Mouse (Mus musculus) lung, postnatal 36 days (tissue): ENCODE measurements around the gene Ift27.

Experiments
- DNase-seq: peaks from one replicate; pipeline ENCODE4 v3.0.0; 2022; ENCODE audit warnings: mixed read lengths

The Ift27 gene

DNA sequence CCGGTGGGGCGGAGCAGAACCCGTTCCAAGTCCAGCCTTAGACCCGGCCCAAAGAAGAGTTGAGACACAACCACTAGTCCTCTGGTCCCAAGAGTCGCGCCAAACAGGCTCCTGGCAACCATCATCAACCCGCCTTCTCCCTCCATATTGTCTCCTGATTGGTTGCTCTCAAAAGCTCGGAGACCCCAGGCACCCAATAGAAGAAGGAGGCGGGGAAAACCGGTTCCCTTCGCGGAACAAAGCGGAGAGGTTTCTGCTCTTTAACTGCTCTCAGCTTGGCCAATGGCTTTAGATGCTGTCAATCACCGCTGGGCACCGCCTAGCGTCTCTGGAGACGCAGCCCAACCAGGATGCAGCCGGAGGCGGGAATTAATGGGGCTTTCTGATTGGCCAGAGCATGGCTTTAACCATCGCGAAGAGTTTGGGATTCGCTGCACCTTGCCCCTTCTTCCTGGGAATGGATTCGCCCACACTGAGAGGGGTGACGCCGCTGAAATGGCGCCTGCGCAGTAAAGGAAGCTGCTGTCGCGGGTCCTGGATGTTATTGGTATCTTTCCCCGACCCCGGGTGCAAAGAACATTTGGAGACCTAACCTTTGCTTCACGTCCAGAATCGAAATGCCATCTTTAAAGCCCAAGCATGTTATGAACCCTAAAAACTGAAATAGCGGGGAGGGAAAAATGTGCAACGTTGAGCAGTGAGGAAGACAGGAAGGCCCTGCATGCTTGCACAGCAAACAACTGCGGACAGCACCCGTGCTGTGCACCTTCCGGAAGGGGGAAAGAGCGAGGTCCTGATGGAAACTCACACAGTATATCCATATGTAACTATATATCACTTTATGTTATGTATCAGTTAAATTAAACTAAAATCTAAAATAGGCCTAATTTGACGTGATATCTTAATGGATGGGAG is at the start of gene Ift27:
Gene Ift27 (minus strand): TSS at position 136 of the 915 bp plus-strand sequence.
- DNase-seq, result peak; percentile 100

DNA sequence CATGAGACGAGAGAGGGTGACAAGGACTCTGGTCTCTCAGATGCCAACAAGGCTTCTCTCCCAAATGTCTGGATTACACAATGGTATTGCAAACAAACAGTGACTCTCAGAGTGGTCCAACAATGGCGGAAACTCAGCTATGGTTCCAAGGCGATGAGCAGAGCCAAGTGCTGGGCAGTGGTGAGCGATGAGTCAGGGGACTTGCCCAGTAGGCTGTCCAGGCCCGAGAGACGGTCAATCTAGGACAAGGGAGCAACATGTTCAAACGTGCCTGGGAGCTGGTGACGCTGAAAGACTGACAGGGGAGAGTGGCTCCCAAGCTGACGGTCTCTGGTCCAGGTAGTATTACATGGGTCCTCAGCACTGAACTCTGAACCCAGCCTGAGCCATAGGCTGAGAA is 41.4 kb upstream of the Ift27 start:
- DNase-seq, result peak; percentile 15

DNA sequence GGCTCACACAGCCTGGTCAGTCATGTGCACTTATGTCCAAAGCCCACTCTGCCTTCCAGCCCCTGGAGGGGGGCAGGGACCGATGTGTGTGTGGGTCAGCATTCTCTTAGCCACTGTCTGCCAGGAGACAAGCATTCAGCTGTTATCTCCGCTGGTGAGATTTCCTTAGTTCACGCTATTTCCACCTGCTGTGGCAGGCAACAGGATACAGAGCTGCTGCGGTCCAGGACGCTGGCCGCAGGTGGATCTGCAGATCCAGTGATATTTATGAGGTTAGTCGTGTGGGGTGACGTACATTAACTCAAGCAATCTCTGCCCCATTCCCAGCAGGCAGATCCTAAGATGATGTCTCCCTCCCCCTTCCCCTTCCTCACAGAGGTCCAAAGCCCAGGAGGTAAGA is 37.5 kb upstream of the Ift27 start:
- DNase-seq, result no peak

DNA sequence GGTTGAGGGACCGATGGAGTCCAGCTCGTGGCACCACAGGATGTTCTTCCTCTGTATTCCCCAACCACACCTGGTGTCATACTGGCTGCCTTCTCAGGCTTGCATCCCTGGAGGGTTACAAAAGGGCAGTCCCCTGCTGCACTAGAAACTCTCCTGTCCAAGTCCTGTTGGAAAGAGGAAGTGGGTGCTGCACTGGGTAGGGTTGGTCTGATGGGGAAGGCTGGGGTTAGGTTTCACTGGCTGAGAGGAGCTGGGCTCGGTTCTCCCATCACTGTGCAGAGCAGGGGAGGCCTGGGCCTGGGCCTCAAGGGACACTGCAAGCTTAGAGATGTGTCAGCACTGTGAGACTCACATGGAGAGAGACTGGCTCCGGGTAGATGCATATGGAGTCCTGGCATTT is 36.3 kb upstream of the Ift27 start:
- DNase-seq, result no peak

DNA sequence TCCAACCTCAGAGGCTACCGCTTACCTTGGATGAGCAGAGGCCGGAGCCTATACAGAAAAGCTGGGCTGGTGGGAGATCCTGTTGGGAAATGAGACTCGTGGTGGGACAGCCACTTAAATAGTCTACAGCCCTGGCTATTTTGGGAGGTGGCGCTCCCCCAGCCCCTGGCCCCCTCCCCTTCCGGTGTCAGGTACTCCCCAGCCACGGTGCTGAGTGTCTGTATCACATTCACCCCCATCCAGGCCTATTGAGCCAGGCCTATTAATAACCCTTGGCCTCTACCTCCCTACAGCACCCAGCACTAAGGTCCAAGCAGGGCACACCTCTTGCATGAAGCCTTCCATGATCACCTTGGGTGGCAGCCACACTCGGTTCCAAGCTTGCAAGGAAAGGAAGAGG is 32.4 kb upstream of the Ift27 start, which contains the start of gene Pvalb:
Gene Pvalb (minus strand): TSS at position 89 of the 400 bp plus-strand sequence.
- no peak for DNase-seq

DNA sequence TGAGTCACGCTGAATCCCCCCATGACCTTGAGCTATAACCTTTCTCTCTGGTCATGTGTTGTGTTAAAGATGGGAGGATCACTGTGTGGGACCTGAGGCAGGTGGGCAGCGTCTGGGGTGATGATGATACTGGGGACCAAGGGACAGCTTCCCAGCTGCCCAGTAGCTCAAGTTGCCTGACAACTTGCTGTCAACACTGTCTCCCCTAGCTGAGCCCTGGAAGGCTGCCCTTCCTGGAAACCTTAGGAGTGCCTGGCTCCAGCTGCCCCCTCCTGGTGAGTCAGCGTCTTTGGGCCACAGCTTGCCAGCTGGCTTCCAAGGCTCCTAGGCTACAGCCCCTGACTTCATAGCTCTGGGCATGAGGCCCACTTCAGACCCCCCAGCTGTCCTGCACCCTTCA is 31.3 kb upstream of the Ift27 start:
- peak; percentile 42 for DNase-seq

DNA sequence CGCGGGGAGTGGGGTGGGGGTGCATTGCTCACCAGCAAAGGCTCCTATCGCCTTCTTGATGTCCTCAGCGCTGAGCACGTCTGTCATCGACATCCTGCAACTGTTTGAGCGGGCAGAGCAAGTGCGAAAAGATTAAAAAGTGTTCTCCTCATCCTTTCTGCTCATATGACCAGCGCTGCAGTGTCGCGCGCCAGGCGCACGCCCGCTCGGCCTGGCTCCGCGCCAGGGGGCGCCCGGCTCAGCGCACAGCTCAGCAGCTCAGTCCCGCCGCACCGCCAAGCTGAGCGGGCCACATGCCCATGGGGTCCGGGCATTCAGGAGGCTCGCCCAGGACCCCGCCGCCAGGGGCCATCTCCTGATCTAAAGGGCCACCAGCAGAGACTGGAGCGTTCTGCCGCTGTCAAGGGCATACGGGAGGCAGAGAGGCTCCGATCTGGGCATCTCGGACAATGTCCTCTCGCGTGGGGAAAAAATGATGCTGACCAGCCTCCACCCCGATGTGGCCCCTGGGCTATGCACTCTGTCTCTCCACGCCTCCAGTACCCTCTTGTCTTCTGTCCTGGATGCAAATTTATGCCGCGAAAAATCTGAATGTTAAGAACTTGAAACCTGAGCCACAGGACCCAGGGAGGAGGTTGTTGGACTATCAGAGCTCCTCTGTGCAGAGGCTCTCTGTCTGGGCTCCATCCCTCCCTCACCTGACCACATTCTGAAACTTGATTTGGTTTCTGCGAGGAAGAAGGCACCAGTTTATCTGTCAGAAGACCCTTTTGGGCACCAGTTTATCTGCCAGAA is 30.3 kb upstream of the Ift27 start:
- DNase-seq, result no peak

DNA sequence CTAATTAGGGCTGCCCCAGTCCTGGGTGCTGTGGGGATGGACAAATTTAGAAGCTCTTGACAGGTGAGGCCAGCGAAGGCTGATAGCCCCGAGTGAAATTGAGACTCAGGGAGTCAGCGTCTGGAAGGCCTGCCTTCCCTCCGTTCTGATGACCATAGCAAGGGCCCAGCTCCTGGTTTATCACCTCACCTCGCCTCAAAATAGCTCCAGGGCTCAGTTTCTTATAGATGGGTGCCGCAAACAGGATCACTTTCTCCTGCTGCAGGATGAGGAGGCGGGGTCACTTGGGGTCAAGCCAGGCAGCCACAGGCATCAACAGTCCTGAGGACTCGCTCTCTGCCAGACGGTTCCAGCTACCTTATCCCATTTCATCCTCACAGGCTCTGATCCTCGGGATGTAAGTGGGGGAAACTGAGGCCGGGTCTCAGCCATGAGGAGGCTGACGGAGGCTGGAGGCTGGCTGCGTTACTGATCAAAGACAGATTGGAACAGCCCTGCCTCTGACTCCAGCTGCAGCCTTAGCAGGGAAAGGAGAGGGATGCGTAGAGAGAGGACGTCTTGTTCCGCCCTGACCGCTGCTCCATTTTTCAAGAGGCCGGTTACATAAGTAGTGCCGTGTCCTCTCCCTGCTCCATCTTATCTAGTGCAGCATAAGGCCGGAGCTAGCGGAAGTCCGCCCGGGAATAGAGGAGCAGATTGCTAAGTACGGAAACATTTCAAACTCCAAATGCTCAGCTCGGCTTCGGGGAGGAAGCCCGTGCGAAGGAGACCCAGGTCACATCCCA is 21.4 kb upstream of the Ift27 start:
- DNase-seq, result no peak

DNA sequence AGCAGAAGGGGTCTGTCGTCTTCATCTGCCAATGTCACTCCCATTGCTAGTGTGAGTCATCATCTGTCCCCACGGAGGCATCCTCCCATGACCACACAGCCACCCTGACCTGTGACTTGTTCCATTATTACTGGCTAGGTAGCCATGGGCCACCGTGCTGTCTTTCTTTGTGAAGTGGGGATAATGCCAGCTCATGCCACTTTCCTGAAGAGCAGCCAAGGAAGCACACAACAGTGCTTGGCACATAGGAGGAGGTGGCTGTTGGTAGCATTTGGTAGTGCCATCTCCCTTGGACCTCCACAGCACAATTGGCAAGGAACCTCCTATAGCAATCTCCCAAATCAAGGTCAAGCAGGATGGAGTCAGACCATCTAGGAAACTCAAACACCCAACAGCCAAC is 20.4 kb upstream of the Ift27 start:
- DNase-seq, result no peak

DNA sequence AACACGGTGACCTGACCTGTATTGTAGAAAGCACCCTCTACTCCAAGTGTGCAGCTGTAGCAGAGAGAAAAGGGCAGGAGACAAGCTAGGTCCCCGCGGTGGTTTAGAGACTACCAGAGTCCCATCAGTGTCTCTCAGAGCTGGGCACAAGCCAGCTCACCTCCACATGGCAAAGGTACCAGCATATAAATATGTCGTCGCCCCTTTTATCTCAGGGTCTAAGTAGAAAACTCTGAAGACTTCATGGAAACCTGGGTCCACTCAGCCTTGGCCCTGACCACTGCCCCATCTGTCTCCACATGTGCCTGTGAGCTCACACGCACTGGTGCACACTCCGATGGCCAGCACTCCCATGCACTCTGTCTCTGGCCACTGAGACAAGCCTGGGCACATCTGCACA is 15.7 kb upstream of the Ift27 start:
- no peak for DNase-seq

DNA sequence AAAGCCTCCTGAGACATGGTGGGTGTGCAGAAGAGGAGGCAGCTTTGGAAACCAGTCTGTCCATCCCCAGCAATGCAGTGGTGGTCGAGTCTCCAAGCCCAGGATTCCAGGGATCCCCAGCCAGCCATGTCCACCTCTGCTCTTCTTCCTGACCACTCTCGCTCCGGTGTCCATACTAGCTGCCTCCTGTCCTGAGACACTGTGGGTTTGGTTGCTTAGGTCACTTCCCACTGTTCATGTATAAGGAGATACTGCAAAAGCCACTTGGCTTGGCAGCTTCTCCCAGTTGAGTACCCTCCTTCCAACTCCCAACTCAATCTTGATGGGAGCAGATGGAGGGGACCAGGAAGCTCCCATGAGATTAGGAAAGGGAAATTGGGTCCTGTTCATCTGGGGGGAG is 14.6 kb upstream of the Ift27 start:
- DNase-seq, result no peak

DNA sequence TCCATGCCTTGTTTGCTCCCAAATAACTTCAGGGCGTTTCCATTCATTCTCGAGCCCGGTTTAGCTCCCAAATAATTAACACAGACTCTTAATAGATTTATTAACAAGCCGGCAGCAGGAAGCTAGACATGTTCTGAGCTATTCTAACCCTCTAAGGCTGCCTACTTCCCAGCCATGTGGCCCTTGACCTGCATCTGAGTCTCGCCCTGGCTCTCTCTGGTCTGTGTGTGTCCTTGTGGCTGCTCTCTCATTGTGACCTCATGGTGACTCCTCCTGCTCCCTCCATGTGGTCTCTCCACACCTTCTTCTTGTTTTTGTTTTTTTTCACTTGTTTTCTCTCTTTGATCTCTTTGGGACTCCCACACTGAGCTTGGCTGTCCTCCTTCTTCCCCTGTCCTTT is 13.0 kb upstream of the Ift27 start:
- DNase-seq, result no peak

DNA sequence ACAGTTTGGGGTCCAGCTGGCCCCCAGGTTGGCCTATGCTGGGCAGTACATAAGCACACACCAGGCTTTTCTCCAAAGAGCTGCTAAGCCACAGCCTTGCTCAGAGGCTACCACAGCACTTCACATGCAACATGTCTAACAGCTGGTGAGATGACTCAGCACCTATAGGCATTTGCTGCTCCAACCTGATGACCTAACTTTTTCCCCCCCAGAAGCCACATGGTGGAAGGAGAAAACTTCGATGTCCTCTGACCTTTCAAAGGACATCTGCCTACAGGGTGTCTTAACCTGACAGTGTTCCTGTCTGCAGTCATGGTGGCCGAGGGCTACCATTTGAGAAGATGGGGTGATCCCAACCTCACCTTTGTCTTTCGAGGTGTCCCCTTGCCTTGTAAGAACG is 11.7 kb upstream of the Ift27 start:
- DNase-seq, result no peak

DNA sequence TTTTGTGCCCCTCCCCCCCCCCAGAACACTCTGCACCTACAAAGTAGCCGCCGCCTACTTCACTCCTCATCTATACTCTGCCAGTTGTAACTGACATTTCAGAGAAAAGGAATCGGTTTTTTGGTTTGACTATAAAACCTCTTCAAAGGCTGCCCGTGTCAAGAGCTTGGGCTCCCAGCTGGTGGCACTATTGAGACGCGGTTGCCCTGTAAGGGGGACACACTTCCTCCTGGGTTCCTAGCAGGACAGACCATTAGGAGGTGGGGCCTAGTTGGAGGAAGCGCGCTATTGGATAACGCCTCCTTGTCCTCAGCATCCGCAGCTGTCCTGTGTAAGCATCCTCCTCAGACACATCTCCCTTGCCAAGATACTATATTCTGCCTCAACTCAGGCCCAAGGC is 10.9 kb upstream of the Ift27 start:
- peak; percentile 44 for DNase-seq

DNA sequence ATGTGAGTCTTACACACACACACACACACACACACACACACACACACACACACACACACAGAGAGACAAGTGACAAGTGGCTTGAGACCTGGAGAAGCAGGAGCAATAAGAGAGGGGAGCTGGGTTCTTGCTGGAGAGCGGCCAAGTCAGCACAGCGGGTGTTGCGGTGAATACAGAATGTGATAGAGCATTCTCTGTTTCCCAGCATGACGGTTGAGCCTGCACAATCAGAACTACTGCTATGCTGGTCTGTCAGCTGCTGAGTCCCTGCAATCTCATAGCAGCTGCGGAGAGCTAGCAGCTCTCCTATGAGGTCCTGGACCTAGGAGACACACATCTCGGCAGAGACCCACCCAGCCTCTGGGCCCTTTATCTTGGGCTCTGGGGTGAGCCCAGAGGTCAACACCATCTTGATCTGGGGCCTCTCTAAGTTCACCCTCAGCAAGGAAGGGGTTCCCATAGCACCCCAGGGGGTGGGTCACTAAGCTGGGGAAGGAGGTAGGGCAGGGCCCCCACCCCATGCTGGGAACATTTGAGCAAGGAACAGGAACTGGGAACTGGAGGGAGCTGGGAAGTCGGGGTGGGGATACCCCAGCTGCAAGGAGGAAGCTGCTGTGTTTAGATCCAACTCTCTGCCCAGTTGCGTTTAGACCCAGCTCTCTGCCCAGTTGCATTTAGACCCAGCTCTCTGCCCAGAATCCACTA is 7.9 kb upstream of the Ift27 start:
- DNase-seq, result no peak

DNA sequence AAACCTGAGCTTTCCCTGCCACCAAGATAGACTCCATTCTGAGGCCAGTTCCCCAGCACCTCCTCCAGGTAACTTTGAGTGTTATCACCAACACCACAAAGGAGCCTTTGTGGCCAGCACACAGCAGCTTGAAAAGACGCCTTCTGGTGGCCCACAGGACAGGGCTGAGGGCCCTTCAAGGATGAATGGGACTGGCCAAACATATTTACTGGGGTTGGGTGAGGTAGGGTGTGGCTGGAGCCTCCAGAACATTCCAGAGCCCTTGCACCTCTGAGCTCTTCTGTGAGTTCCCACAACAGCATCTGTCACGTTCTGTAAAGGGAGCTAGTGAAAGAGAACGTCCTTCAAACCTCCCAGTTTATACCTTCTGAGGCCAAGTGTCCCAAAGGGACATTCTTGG is 5.9 kb upstream of the Ift27 start:
- no peak for DNase-seq

DNA sequence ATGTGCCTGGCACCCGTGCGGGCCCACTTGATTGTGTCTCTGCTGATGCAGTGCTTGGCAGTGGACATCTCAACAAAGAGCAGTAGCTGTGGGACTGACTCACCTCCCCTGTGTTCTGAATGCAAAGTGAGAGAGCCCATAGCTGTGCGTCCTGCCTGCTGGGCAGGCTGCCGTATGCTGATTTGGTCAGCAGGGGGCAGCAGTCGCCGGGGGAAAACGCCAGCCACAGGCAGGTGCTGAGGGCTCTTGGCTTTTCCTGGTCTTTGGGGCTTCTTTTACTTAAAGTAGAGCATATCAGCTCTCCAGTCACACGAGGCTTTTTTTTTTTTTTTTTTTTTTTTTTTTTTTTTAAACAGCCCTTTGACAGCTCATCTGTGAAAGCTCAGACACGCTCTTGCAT is 4.5 kb upstream of the Ift27 start:
- DNase-seq, result peak; percentile 74

DNA sequence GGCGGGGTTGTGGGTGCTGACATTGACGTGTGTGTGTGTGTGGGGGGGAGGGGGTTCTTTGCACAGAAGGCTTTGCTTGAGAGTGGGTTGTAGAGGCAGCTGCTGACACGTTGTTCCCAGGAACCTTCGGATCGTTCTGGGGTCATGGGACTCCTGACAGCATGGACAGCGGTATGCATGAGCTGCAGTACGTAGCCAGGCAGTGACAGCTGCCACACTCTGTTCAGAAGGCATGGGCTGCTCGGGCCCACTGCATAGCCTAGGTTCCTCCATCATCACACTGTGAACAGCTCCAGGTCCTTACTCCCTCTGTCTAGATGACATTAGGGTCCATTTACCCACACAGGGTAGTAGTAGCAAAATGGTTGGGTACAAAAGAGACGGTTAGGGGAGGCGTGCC is 3.4 kb upstream of the Ift27 start:
- DNase-seq, result no peak

DNA sequence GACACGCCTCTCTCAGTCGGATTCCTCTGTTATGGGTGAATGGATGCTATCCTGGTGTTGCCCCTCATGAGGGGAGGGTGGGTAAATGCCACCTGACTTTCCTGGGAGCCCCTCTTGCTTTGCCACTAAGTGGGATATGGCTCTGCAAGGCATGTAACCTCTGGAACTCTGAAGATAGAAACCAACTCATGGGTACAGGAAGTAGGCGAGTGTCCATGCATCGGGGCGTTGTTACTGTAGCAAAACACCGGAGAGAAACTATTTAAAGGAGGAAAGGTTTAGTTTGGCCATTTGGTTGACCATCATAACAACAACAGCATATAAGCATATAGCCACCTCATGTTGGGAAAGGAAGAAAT is 959 bp upstream of the Ift27 start:
- no peak for DNase-seq

DNA sequence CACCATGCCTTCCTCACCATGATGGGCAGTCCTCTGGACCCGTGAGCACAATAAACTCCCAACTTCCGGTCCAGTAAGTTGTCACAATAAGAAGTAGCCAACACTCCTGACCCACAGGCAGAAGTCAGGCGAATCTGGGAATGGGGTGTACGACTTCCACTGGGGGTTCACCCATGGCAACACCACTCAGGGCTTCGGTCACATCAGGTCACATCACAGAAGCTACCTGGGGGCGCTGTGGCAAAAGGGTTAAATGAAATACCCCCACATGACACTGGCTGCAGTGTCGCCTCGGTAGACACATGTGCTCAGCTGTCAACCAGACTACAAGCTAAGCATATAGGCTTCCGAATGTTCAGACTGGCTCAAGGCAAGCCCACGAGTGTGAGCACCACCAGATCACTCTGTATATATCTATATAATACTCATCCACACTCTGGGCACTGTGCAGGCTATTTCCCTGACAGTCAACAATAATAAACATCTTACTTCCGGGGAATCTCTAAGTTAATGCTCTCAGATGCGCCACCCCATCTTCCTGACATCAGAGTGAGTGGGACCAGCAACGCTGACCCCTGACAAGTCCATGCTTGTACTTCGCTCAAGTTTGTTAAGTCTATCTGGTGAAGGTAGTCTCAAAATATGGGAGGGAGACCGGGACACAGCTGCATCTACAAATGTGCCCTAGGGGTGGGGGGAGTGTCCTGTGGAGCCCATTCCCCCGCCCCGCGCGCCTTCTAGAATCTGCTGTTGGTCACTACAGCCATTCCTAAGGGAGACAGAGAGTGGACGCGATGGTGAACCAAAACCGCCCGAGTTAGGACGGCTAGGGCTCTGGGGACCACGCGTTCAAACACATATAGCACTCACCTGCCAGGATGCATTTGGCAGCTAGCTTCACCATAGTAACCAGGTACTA is 749 bp downstream of the Ift27 start:
- DNase-seq, result peak; percentile 12

DNA sequence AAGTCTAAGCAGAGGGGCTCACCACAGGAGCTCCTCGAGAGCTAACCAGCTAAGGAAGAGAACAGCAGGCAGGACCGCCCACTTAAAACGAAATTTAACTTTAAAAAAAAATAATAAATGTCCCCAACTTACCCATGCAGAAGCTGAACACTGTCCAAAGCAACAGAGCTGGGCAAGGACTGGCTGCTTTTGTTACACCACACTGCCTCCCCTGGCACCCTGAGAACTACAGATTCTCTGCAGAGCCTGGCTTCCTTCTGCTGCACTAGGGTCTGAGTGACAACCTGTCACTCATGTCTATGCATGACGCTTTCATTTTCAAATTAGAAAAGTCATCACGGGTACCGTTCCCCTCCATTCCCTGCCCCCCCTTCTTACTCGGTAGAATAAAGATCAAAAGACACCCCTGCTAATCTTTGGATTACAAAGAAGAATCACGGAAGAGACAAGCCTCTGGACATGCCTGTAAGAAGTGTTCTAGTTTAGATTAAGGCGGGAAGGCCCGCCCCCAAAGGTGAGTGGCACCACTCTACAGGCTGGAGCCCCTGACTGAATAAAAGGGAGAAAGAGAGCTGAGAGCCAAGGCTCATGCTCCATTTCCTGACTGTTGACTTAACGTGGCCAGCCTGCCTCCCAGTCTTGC is 1.5 kb downstream of the Ift27 start:
- DNase-seq, result no peak
